Mouse (Mus musculus) hindbrain, embryonic 11.5 days (tissue): Measurements from ENCODE around the gene Il6st. TPM values are rescaled to one million over a fixed set of nuclear protein-coding genes. Genes with fewer than 3 reads are reported as not detected.
A peak's percentile ranks its signal among the peaks of the same experiment; 100 is the strongest.

Experiments used
- ATAC-seq: fragments of 200-750 bp; cut with Nextera tagmentation; 2 replicates; pipeline ENCODE4 v1.8.0; 2017; ENCODE audit warnings: mild to moderate bottlenecking, moderate TSS enrichment, moderate library complexity; ENCODE audit not compliant: low FRiP score
- DNase-seq: peaks from one replicate; pipeline ENCODE4 v3.0.0-alpha.2; 2015; ENCODE audit warnings: low spot score
- H3K27ac ChIP-seq: fragments of 300-500 bp; sonication (generic); 2 replicates; pipeline ENCODE4 v1.5.1; 2014; ENCODE audit warnings: mild to moderate bottlenecking, low read depth, low read length
- H3K27me3 ChIP-seq: fragments of 300-500 bp; sonication (generic); 2 replicates; pipeline ENCODE4 v1.6.1; 2014; ENCODE audit warnings: mild to moderate bottlenecking, low read length, moderate library complexity, mixed read lengths; ENCODE audit not compliant: control insufficient read depth, insufficient read depth
- H3K36me3 ChIP-seq: fragments of 300-500 bp; sonication (generic); 2 replicates; pipeline ENCODE4 v1.6.1; 2014; ENCODE audit warnings: mild to moderate bottlenecking, low read length, moderate library complexity, mixed read lengths; ENCODE audit not compliant: control insufficient read depth, insufficient read depth
- H3K4me1 ChIP-seq: fragments of 300-500 bp; sonication (generic); replicated peaks from 2 replicates; pipeline ENCODE4 v1.6.1; 2014; ENCODE audit warnings: low read length, mixed read lengths; ENCODE audit not compliant: control insufficient read depth, insufficient read depth
- H3K4me2 ChIP-seq: fragments of 300-500 bp; sonication (generic); replicated peaks from 2 replicates; pipeline ENCODE4 v1.6.1; 2014; ENCODE audit warnings: mild to moderate bottlenecking, low read depth, low read length
- H3K4me3 ChIP-seq: fragments of 300-500 bp; sonication (generic); 2 replicates; pipeline ENCODE4 v1.5.1; 2014; ENCODE audit warnings: low read depth, low read length
- H3K9ac ChIP-seq: fragments of 300-500 bp; sonication (generic); 2 replicates; pipeline ENCODE4 v1.6.1; 2014; ENCODE audit warnings: low read depth, low read length
- H3K9me3 ChIP-seq: fragments of 300-500 bp; sonication (generic); 2 replicates; pipeline ENCODE4 v1.6.1; 2016; ENCODE audit warnings: low read length; ENCODE audit not compliant: control insufficient read depth
- WGBS: fragments of 180-500 bp; shearing (Covaris S2); extraction: QIAGEN DNeasy Blood & Tissue Kit; methylation state at CpG from one replicate; pipeline ENCODE4 v1.1.7; 2014; 5-methylcytosine and 5-hydroxymethylcytosine counted together
- polyA plus RNA-seq: library from polyadenylated mRNA; unstranded; fragments of >200 nt; fragmentation: Nextera tagmentation; extraction: Ambion mirVana; gene quantifications from 2 replicates; pipeline ENCODE4 v1.2.1, GENCODE M21; 2014

The Il6st gene
- polyA plus RNA-seq = 27.0 and 28.4 TPM in 2 replicates

DNA sequence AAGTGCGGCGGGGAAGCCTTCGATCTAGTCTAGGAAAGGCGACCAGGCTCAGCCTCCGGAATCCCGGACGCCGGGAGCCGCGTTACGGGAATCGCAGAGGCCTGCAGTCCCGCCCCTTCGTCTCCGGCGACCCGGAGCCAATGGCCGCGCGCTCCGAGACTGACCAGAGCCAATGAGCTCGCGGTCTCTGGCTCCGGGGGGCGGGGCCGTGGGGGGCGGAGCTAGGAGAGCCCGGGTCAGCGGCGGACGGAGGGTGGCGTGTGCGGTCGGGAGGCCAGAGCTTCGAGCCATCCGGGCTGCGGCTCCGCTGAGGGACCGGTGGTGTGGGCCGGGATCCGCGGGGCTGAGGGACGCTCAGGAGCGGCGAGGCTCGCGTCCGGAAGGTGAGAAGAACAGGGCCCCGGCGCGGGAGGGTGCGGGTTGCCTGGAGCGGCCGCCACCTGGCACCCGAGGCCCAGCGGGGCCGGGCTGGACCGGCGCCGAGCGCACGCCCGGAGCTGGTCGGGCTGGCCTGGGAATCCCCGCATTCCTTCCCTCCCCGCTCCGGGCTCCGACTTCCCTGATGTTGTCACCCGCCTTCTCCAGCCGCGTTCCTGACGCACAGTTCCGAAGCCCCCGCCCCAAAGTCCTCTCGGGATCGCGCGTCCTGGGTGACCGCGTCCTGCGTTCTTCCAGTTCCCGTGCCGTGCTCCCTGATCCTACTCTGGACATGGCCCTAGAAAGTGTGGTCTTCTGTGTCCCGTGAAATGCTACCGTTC is at the start of gene Il6st:
Il6st (plus strand) TSS at position 203 of the 758 bp plus-strand sequence.
- ATAC-seq = peak; percentile 100
- H3K4me1 ChIP-seq = no peaks in the 10 kb centered on the region
- no peaks in the 10 kb centered on the region for H3K27me3 ChIP-seq
- no peaks in the 10 kb centered on the region for H3K9me3 ChIP-seq
- H3K36me3 ChIP-seq = no peaks in the 10 kb centered on the region
- peak within 1 kb of the TSS; percentile 65 for H3K27ac ChIP-seq
- peak; percentile 97 for DNase-seq
- H3K4me2 ChIP-seq = peak within 1 kb of the TSS; percentile 81
- peak within 1 kb of the TSS; percentile 74 for H3K9ac ChIP-seq
- WGBS = under 1% methylated on average over 81 of the region's 85 CpGs
- H3K4me3 ChIP-seq = peak within 1 kb of the TSS; percentile 87

DNA sequence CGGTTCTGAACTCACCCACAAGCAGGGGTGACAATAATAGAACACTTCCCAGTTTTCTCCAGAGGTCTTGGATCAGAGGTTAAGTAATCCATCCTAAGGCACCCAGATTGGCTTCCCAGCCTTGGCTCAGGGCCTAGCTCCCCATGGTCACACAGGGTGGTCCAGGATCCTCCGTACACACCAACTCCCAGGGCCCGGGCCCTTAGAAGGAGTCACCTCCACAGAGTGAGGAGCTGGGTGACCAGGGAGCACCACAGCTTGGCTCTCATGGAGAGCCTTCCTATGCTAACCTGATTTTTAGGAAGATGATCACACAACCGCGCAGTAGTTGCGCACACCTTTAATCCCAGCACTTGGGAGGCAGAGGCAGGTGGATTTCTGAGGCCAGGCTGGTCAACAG is 48.0 kb upstream of the Il6st start:
- WGBS = 72% methylated on average over 6 of the region's 6 CpGs
- ATAC-seq (no peak), DNase-seq (no peak)
- Histone ChIP-seq H3K27ac (no peak overlapping the region), H3K9me3 (no peaks in the 10 kb centered on the region), H3K27me3 (no peaks in the 10 kb centered on the region), H3K4me3 (no peak overlapping the region), H3K36me3 (no peaks in the 10 kb centered on the region), H3K4me1 (no peaks in the 10 kb centered on the region), H3K9ac (no peak overlapping the region), H3K4me2 (no peak overlapping the region)

- Histone ChIP-seq H3K4me2 (no peak overlapping the region), H3K27me3 (no peaks in the 10 kb centered on the region), H3K36me3 (no peaks in the 10 kb centered on the region), H3K9me3 (no peaks in the 10 kb centered on the region), H3K27ac (no peak overlapping the region), H3K9ac (no peak overlapping the region), H3K4me1 (no peaks in the 10 kb centered on the region), H3K4me3 (no peak overlapping the region)
- DNase-seq = peak; percentile 20
- no peak for ATAC-seq
- WGBS = 12% methylated on average over 8 of the region's 8 CpGs
Measured at GRCm38 (mm10) chr13:112416410-112417162, 47.3 kb upstream of the Il6st start.

DNA sequence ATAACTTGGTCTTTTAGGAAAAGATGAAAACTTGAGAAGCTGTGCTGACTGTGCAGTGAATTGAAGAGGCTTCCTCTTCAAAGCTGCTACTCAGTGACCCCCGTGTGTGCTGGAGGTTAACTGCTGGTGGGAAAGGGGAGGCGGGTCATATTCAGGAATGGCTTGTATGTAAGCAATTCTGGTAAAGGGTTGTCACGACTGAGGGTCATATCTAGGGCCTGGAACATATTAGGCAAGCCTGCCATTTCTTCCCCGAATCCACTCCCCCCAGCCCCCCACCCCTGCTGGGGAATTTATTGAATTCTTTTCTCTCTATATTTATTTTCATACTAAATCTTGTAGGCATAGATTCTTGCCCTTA is 46.7 kb upstream of the Il6st start:
- Histone ChIP-seq H3K9ac (no peak overlapping the region), H3K36me3 (no peaks in the 10 kb centered on the region), H3K4me1 (no peaks in the 10 kb centered on the region), H3K4me3 (no peak overlapping the region), H3K9me3 (no peaks in the 10 kb centered on the region), H3K27me3 (no peaks in the 10 kb centered on the region), H3K4me2 (no peak overlapping the region), H3K27ac (no peak overlapping the region)
- 20% methylated on average over 4 of the region's 4 CpGs for WGBS
- no peak for ATAC-seq
- peak; percentile 35 for DNase-seq

DNA sequence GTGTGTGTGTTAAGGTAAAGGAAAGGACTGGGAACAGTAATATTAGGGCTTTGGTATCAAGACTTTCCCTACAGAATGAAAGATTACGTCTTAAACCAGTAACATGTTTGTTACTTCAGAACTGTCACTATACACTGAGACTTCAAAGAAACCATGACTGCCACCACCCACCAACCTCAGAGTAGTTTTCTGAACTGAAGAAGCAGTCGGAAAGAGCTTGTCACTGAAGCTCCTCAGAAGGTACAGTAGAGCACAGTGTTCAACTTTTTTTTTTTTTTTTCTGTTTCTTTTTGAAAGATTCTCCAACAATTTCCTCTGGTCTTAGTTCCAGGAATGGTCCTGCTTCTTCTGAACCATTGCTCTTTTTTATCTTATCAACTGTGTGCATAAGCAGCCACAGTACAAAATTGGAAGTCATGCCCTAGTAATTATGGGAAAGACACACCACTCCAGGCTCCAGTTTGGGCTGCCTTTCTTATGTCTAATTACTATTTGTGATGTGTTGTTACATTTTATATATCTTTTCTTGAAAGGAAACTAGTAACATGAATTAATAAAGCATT is 45.9 kb upstream of the Il6st start:
- no peak overlapping the region for H3K9ac ChIP-seq
- no peaks in the 10 kb centered on the region for H3K36me3 ChIP-seq
- no peak for ATAC-seq
- H3K4me1 ChIP-seq = no peaks in the 10 kb centered on the region
- no peak overlapping the region for H3K27ac ChIP-seq
- H3K4me2 ChIP-seq = no peak overlapping the region
- 80% methylated on average over 2 of the region's 2 CpGs for WGBS
- no peak for DNase-seq
- H3K9me3 ChIP-seq = no peaks in the 10 kb centered on the region
- no peak overlapping the region for H3K4me3 ChIP-seq
- H3K27me3 ChIP-seq = no peaks in the 10 kb centered on the region

- whole genome bisulfite sequencing = 92% methylated on average over 4 of the region's 4 CpGs
- H3K4me3 ChIP-seq = no peak overlapping the region
- no peaks in the 10 kb centered on the region for H3K9me3 ChIP-seq
- H3K27ac ChIP-seq = no peak overlapping the region
- H3K36me3 ChIP-seq = no peaks in the 10 kb centered on the region
- H3K9ac ChIP-seq = no peak overlapping the region
- H3K27me3 ChIP-seq = no peaks in the 10 kb centered on the region
- H3K4me2 ChIP-seq = no peak overlapping the region
- ATAC-seq (no peak), DNase-seq (no peak)
- H3K4me1 ChIP-seq = no peaks in the 10 kb centered on the region
Measured at GRCm38 (mm10) chr13:112418595-112418994, 45.3 kb upstream of the Il6st start.

GRCm38 (mm10) chr13:112424212-112424611 is 39.7 kb upstream of the Il6st start:
- Histone ChIP-seq H3K27me3 (no peaks in the 10 kb centered on the region), H3K4me1 (no peaks in the 10 kb centered on the region), H3K36me3 (no peaks in the 10 kb centered on the region), H3K4me3 (no peak overlapping the region), H3K4me2 (no peak overlapping the region), H3K9ac (no peak overlapping the region), H3K27ac (no peak overlapping the region), H3K9me3 (no peaks in the 10 kb centered on the region)
- WGBS = 90% methylated on average over 2 of the region's 2 CpGs
- DNase-seq = no peak
- ATAC-seq = no peak

DNA sequence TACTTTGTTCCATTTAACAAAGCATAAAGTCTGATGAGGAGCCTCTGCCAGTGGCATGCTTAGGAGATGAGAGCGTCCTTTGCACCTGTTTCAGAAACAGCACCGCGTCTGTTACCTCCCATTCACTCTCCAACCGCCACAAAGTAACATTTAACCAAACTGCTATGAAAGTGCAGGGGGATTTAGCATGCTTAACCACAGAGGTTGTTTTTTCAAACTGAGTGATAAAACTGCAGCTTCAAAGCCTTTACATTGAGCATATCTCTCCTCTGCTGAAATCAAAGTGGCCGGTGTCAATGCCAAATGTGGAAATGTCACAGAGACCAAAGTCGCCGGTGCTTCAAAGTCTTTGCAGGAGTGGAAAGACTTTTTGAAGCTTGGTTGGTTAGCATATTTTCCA is 39.2 kb upstream of the Il6st start:
- no peak overlapping the region for H3K4me3 ChIP-seq
- 87% methylated on average over 7 of the region's 7 CpGs for WGBS
- ATAC-seq = no peak
- no peaks in the 10 kb centered on the region for H3K27me3 ChIP-seq
- H3K36me3 ChIP-seq = no peaks in the 10 kb centered on the region
- H3K9ac ChIP-seq = no peak overlapping the region
- DNase-seq = no peak
- no peaks in the 10 kb centered on the region for H3K4me1 ChIP-seq
- H3K27ac ChIP-seq = no peak overlapping the region
- H3K9me3 ChIP-seq = no peaks in the 10 kb centered on the region
- H3K4me2 ChIP-seq = no peak overlapping the region
